Mouse (Mus musculus): ENCODE data around the gene Il27ra.

DNA sequence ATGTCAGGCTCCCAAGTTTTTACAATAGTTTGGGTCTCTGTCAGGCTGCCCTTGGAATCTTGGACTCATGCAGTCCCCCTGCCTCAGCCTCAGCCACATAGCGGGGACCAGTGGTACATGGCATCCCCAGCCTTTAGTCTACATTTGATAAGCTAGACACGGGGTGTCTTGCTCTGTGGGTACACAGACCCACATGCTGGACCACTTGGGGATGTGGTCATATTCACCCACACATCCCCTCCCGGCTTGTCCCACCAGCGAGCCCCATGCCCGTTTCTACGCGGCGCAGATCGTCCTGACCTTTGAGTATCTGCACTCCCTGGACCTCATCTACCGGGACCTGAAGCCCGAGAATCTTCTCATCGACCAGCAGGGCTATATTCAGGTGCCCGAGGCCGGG, 52.2 kb downstream of the Il27ra start:
- TF ChIP-seq EP300 (IDR thresholded peaks at IDR 0.05; ENCODE audit: low read depth): no peak
- no peak for TF ChIP-seq CTCF (IDR thresholded peaks at IDR 0.05; ENCODE audit: low read depth)
